Mouse (Mus musculus): ENCODE results near the gene Mpv17l2.

DNA sequence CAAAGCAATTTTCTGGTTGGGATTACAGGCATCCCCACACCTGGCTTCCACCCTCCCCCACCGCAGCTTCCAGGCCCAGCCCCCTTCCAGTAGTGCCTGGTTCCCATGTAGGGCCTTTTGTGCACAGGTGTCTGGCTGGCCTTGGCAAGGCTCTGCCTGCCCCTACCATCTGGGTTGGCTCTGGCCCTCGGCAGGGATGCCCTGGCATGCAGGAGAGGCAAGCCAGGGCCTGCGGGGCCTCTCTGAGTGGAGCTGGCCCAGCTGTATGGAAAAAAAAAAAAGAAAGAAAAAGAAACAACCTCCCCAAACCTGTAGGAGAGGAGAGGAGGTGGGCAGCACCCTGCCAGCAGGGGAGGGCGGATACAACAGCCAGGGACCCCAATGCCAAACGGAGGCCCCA is 12.7 kb upstream of the Mpv17l2 start:
- TF ChIP-seq CTCF (IDR thresholded peaks at IDR 0.05; ENCODE audit: control insufficient read depth, insufficient read depth, insufficient read length) = no peak
- no peak for TF ChIP-seq USF1 (IDR thresholded peaks at IDR 0.05; ENCODE audit: low read depth)
- no peak for TF ChIP-seq CEBPB (IDR thresholded peaks at IDR 0.05; ENCODE audit: low read depth)

Data from C2C12 (cell line).